Mouse (Mus musculus) cerebellum, postnatal 10 days (tissue): ENCODE results near the gene Dennd1a.

ENCODE experiments used
- DNase-seq, 2 experiments: peaks; one replicate each; pipeline ENCODE4 v3.0.0; 2021; ENCODE audit warnings: mixed read lengths in 2 of 2

Dennd1a gene

GRCm38 (mm10) chr2:38161484-38161883, 125.7 kb downstream of the Dennd1a start:
- no peak for DNase-seq

GRCm38 (mm10) chr2:38159736-38160135, 127.5 kb downstream of the Dennd1a start:
- DNase-seq: no peak

GRCm38 (mm10) chr2:38157002-38157401, 130.2 kb downstream of the Dennd1a start:
- DNase-seq: no peak

DNA sequence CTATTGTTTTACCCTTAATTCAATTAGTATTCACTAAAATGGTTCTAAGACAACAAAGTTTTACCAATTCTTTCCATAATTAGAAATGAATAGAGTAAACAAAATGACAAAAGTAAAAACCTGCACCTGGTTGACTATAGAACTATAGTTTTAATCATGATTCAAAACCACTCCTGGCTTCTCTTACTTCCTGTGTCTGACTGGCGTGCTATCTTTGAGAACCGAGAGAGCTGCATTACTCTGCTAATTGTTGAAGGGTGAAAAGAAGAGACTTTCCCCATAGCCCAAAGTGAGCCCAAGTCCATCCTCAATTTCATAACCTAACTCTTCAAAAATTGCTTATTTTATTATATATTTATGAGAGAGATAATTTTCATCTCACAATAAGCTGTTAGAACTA, 131.2 kb downstream of the Dennd1a start:
- DNase-seq: no peak

GRCm38 (mm10) chr2:38144831-38145230, 142.4 kb downstream of the Dennd1a start:
- no peak for DNase-seq

DNA sequence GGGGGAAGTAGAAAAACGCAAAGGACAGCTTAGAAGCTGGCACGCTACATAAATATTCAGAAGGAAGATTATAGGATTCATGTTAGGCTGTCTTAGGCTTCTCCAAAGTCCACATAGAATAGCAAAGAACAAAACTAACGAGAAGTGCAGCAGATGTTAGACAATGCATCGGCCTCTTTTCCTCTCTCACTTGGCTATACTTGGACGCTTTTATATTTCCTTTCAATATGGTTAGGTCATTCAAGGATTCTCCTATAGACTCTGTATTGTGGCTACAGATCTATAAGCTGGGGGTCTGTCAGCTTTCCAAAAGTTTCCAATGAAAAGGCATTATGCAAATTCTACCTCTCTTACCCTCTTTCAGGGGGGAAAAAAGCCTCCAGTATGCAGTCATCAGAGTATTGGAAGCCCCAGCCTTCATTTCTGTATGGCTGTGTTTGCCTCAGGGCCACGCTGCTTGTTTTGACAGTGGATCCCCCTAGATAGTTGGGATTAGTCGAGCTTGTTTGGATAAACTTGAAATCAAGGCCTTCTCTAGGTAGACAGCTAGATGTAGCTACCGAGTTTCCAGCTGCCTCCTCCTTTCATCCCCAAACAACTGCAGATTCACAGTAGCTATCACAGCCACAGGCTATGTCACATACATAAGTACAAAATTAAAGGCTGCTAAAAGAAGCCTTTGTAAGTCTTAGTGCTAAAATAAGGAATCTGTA, 143.0 kb downstream of the Dennd1a start:
- DNase-seq: no peak

DNA sequence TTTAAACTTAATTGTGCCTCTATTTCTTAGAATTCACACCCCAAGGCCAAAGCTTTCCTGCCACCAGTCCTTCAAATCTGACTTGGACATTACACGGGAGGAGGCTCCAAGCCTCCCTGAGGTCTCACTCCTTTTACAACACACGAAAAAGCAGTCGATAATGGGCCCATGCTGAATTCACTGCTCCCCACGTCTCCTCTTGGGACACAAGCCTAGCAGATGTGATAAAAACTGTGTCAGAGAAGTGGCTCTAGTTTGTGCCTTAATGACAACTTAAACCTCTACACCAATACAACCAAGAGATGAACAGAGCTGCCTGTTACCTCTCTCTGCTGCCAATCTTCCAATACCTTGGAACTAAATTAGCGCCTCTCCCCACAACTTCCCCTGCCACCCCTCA, 144.3 kb downstream of the Dennd1a start:
- DNase-seq: no peak

GRCm38 (mm10) chr2:38142210-38142609, 145.0 kb downstream of the Dennd1a start:
- DNase-seq: no peak

DNA sequence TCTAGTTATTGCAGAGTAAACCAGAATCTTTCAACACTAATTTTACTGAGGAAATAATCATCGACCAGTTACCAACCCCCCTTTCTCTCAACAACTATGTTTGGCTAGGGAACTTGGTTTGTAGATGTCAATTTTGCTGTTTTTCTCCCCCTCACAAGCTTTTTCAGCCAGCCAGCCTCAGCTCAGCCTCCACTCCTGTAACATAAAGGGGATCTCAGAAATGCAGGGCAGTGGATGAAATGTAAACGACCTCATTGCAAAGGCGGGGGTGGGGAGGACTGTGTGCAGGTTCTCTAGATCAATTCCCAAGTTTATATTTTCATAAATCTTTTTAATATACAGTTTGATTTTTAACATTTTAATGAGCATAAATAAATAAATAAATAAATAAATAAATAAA, 147.7 kb downstream of the Dennd1a start:
- DNase-seq: no peak

DNA sequence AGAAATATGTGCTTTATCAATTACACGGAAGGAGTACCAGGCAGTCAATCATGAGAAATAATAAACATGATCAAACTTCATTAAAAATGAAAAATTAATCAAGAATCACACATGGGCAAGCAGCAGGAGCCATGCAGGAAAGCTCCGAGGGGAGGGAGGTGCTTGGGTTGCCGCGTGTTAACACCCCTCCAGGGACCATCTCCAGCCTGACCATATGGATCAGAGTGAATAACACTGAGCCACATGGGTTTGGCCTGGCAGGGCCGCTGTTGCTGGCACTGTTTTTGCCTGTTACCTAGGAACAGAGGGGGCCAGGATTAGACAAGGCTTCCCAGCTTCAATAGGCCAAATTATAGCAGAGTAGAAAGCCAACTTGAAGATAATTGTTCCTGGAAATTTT, 150.1 kb downstream of the Dennd1a start:
- DNase-seq: peak; percentile 89 to 94

DNA sequence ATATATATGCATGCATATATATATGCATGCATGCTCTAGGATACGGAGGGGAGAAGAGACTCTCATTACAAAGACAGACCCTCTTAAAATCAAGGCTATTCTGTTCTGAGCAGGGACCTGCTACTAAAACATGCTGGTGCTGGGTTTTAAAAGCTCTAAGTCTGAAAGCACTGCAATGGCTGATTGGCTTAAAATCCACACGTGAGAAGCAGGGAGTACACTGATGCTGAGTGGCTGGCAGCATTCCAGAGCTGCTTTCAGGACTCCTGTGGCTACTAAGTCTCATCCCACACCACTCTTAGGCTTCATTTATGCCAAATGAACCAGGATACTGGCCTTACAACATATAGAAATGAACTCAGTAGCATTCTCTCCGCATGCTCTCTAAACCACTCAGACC, 151.8 kb downstream of the Dennd1a start:
- peak; percentile 70 to 76 for DNase-seq

GRCm38 (mm10) chr2:38133036-38133825, 154.0 kb downstream of the Dennd1a start:
- peak; percentile 9 to 25 for DNase-seq

- no peak for DNase-seq
Observed at GRCm38 (mm10) chr2:38132233-38132822, 154.9 kb downstream of the Dennd1a start.

GRCm38 (mm10) chr2:38131538-38131937, 155.7 kb downstream of the Dennd1a start:
- no peak for DNase-seq

DNA sequence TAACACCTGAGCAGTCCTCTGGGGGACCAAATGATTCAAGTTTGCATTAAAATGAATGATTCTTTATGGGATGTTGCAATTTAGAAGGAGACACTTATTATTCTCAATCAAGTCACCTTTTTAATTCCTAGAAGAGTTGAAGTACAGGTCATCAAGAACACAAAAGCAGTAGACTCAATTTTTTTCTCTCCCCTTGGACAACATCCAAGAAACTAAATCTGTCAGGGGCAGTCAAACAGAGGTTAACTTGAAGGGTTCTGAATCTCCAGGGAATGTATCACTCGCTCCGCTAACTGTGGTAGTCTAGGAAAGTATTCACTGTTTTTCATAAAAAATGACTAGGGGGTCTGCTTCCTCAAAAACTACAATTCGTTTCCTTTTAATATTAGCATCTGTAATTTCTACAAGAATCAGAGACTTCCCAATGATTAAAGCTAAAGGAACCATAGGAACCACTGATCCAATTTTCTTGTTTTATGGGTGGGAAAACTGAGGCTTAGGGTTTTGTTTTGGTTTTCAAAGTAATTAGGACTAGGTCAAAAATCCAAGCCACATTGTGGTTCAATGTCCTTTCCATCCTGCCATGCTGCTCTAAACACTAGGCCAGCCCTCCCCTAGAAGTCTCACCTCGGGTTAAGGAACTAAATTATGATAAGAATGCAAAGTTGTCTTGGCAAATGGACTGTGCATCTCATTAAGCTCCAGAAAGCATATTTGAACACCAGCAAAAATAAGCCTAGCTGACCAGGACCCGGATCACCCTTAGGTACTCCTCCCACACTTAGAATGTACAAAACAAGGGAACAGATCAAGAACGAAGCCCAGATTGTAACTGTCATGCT, 157.0 kb downstream of the Dennd1a start:
- DNase-seq: no peak

DNA sequence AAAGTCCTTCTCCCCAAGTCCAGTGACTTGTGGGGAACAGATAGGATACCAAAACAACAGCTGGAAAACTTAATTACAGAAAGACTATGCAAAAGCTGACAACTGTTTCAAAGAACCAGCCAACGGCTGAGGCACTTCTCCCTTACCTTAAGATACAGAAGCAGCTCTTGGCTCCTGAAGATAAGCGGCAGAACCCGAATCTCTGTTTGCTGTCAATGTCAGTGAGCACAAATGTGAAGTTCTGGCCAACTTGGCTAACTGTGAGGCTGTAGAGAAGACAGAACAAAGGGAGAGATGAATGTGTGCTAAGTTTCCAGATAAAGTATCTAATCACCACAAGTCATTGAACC, 160.8 kb downstream of the Dennd1a start:
- DNase-seq: no peak

- DNase-seq: no peak
Observed at GRCm38 (mm10) chr2:38125671-38126382, 161.4 kb downstream of the Dennd1a start.

GRCm38 (mm10) chr2:38124727-38125126, 162.5 kb downstream of the Dennd1a start:
- DNase-seq: no peak

- DNase-seq: no peak
Observed at GRCm38 (mm10) chr2:38115000-38115399, 172.2 kb downstream of the Dennd1a start.

- DNase-seq: peak; percentile 20 to 40
Observed at GRCm38 (mm10) chr2:38111655-38112351, 175.4 kb downstream of the Dennd1a start.

- DNase-seq: no peak
Observed at GRCm38 (mm10) chr2:38108586-38108985, 178.6 kb downstream of the Dennd1a start.

DNA sequence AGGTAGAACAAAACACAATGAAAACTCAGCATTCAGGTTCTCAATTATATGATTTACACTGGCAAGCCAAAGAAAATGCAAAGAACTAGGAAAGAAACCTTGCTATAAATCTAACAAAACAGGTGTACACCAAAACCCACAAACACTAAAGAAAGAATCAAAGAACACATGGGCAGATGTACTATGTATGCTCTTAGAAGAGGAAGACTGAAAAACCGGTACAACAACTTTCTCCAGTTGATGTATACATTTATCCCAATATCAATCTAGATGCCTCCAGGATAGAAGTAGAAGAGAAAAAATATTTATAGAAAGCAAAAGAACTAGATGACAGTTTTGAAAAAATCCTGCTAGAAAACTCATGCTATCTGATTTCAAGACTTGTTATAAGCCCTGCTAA, 184.5 kb downstream of the Dennd1a start:
- no peak for DNase-seq
